Mouse (Mus musculus) liver, embryonic 14.5 days (tissue): ENCODE data around the gene Ttc17. TPM values are rescaled to one million over a fixed set of nuclear protein-coding genes. Genes with fewer than 3 reads are reported as not detected.

Experiments
- ATAC-seq: fragments of 200-750 bp; cut with Nextera tagmentation; 2 replicates; pipeline ENCODE4 v1.8.0; 2017; ENCODE audit warnings: moderate number of reproducible peaks, mild to moderate bottlenecking, moderate library complexity; ENCODE audit not compliant: insufficient read depth
- DNase-seq, 3 experiments: peaks; one replicate each; pipeline ENCODE4 v3.0.0-alpha.2; 2012 to 2013; ENCODE audit warnings: low read depth in 3 of 3, low spot score in 3 of 3
- H3K27ac ChIP-seq: fragments of 300-500 bp; sonication (generic); 2 replicates; pipeline ENCODE4 v1.5.1; 2014; ENCODE audit warnings: moderate library complexity, mild to moderate bottlenecking, control low read depth, inconsistent platforms
- H3K27me3 ChIP-seq: fragments of 300-500 bp; sonication (generic); 2 replicates; pipeline ENCODE4 v1.6.1; 2014; ENCODE audit warnings: mild to moderate bottlenecking, low read length, moderate library complexity; ENCODE audit not compliant: control insufficient read depth, insufficient read depth
- H3K36me3 ChIP-seq: fragments of 300-500 bp; sonication (generic); replicated peaks from 2 replicates; pipeline ENCODE4 v1.6.1; 2014; ENCODE audit warnings: low read depth; ENCODE audit not compliant: control insufficient read depth, insufficient read depth
- H3K4me1 ChIP-seq, 2 experiments: fragments of 200-500 bp in 1 of 2; fragments of 300-500 bp in 1 of 2; sonication (generic) in 1 of 2; replicated peaks; 2 replicates each; pipeline ENCODE4 v1.6.1; 2012 to 2014; ENCODE audit warnings: antibody characterized with exemption in 1 of 2, inconsistent platforms in 1 of 2, low read length in 1 of 2; ENCODE audit not compliant: control insufficient read depth in 2 of 2, insufficient read depth in 2 of 2
- H3K4me2 ChIP-seq: fragments of 300-500 bp; sonication (generic); 2 replicates; pipeline ENCODE4 v1.6.1; 2014; ENCODE audit warnings: low read depth, mild to moderate bottlenecking, control low read depth, moderate library complexity
- H3K4me3 ChIP-seq, 2 experiments: fragments of 200-500 bp in 1 of 2; fragments of 300-500 bp in 1 of 2; sonication (generic) in 1 of 2; 2 replicates each; pipeline ENCODE4 v1.5.1; 2012 to 2014; ENCODE audit warnings: low read depth in 2 of 2, low read length in 2 of 2, mild to moderate bottlenecking in 2 of 2, control low read depth in 1 of 2, inconsistent platforms in 1 of 2, moderate library complexity in 1 of 2; ENCODE audit not compliant: insufficient read depth in 1 of 2
- H3K9ac ChIP-seq: fragments of 300-500 bp; sonication (generic); replicated peaks from 2 replicates; pipeline ENCODE4 v1.6.1; 2014; ENCODE audit warnings: mild to moderate bottlenecking, control low read depth, moderate library complexity
- H3K9me3 ChIP-seq: fragments of 300-500 bp; sonication (generic); 2 replicates; pipeline ENCODE4 v1.6.1; 2016; ENCODE audit warnings: low read length, mixed read lengths; ENCODE audit not compliant: control insufficient read depth
- CTCF ChIP-seq: IDR thresholded peaks from 2 replicates; pipeline ENCODE4 v1.5.1; 2016; ENCODE audit warnings: antibody characterized with exemption, low read depth, control low read depth
- EP300 ChIP-seq: IDR thresholded peaks from 2 replicates; pipeline ENCODE4 v1.6.1; 2016; ENCODE audit warnings: antibody characterized with exemption, low read depth
- WGBS: fragments of 180-500 bp; shearing (Covaris S2); extraction: QIAGEN DNeasy Blood & Tissue Kit; methylation state at CpG from one replicate; pipeline ENCODE4 v1.1.7; 2014; ENCODE audit not compliant: insufficient replicate concordance; 5-methylcytosine and 5-hydroxymethylcytosine counted together
- polyA plus RNA-seq, 2 experiments: library from polyadenylated mRNA; depleted of rRNA in 1 of 2; stranded (reverse) in 1 of 2; unstranded in 1 of 2; fragments of >200 nt; fragmentation: Nextera tagmentation in 1 of 2; extraction: Ambion mirVana in 1 of 2; gene quantifications; 2 replicates each; pipeline versions ENCODE4 v1.2.1 to v1.2.3; 2012 to 2014

The Ttc17 gene
- polyA plus RNA-seq, 2 experiments = 3.6 to 5.1 TPM

GRCm38 (mm10) chr2:94432214-94432613 lies 25.7 kb upstream of the Ttc17 start:
- Histone ChIP-seq H3K9ac (no peak overlapping the region), H3K9me3 (no peaks in the 10 kb centered on the region), H3K27me3 (no peaks in the 10 kb centered on the region), H3K4me1 (peaks cover 25 to 32% of the 10 kb centered on the region in 2 experiments), H3K36me3 (peaks cover 13% of the 10 kb centered on the region), H3K27ac (no peak overlapping the region), H3K4me3 (no peak overlapping the region), H3K4me2 (peak overlapping the region; percentile 20; the same call in 1 of the 2 replicates)
- no peak for TF ChIP-seq EP300
- TF ChIP-seq CTCF = no peak
- ATAC-seq (no peak), DNase-seq (no peak)
- WGBS = 10% methylated on average over 2 of the region's 2 CpGs

DNA sequence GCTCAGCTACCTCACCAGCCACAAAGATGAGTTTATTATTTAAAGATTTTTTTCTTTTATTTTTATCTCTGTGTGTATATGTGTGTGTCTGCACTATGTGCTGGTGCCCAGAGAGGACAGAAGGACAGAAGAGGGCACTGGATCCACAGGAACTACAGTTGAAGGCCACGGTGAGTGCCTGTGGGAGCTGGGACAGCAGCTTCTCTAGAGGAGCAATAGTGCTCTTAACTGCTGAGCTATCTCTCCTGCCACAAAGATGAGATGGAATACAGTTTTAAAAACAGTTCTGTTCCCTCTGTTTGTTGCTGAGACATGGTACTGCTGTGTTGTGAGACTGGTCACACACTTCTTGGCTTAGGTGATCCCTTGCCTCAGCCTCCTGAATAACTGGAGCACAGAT lies 22.0 kb upstream of the Ttc17 start:
- Histone ChIP-seq H3K9ac (no peak overlapping the region), H3K27me3 (no peaks in the 10 kb centered on the region), H3K36me3 (peaks cover 31% of the 10 kb centered on the region), H3K4me3 (no peak overlapping the region), H3K27ac (no peak overlapping the region), H3K4me1 (peaks cover 12 to 15% of the 10 kb centered on the region in 2 experiments), H3K4me2 (no peak overlapping the region), H3K9me3 (no peaks in the 10 kb centered on the region)
- no peak for TF ChIP-seq EP300
- TF ChIP-seq CTCF = no peak
- no peak for ATAC-seq
- DNase-seq = no peak
- 82% methylated on average over 1 of the region's 1 CpGs for WGBS

DNA sequence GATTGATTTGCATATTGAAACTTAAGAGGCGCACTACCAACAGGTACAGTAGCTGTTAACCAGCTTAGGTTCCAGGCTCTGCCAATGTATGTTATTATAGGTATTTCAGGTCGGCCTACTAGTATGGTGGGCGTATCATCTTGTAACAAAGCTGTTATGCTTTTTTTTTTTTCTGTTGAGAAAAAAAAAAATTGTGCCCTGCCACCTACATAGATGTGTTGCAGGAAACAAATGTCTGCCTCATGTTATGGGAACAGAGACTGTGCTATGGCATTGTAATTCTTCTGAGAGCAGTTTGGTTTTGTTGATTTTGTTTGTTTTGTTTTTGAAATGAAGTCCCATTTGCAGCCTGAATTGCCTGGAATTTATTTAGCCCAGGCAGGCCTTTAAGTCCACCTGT lies 952 bp upstream of the Ttc17 start:
- H3K27me3 ChIP-seq = no peaks in the 10 kb centered on the region
- H3K4me3 ChIP-seq = peak overlapping the region; percentile 73 to 94
- DNase-seq (no peak), ATAC-seq (no peak)
- H3K9me3 ChIP-seq = no peaks in the 10 kb centered on the region
- peak overlapping the region; percentile 97 for H3K4me2 ChIP-seq
- WGBS = 11% methylated on average over 3 of the region's 3 CpGs
- peak overlapping the region; percentile 90 for H3K9ac ChIP-seq
- H3K27ac ChIP-seq = peak overlapping the region; percentile 65
- H3K4me1 ChIP-seq = peaks cover 2 to 18% of the 10 kb centered on the region in 2 experiments
- H3K36me3 ChIP-seq = peaks cover 15% of the 10 kb centered on the region
- TF ChIP-seq CTCF (no peak), EP300 (no peak)

- peaks cover 11% of the 10 kb centered on the region for H3K36me3 ChIP-seq
- H3K4me2 ChIP-seq = peak overlapping the region; percentile 97
- no peaks in the 10 kb centered on the region for H3K27me3 ChIP-seq
- no peak for TF ChIP-seq CTCF
- no peak for TF ChIP-seq EP300
- ATAC-seq (peak; percentile 22), DNase-seq (peak in 1 of 3 experiments; percentile 19)
- no peaks in the 10 kb centered on the region for H3K9me3 ChIP-seq
- H3K4me1 ChIP-seq = peaks cover 2 to 18% of the 10 kb centered on the region in 2 experiments
- WGBS = under 1% methylated on average over 13 of the region's 13 CpGs
- H3K27ac ChIP-seq = peak overlapping the region; percentile 65
- H3K9ac ChIP-seq = peak overlapping the region; percentile 90
- H3K4me3 ChIP-seq = peak overlapping the region; percentile 73 to 94
Observed at GRCm38 (mm10) chr2:94407021-94407420, 532 bp upstream of the Ttc17 start.

DNA sequence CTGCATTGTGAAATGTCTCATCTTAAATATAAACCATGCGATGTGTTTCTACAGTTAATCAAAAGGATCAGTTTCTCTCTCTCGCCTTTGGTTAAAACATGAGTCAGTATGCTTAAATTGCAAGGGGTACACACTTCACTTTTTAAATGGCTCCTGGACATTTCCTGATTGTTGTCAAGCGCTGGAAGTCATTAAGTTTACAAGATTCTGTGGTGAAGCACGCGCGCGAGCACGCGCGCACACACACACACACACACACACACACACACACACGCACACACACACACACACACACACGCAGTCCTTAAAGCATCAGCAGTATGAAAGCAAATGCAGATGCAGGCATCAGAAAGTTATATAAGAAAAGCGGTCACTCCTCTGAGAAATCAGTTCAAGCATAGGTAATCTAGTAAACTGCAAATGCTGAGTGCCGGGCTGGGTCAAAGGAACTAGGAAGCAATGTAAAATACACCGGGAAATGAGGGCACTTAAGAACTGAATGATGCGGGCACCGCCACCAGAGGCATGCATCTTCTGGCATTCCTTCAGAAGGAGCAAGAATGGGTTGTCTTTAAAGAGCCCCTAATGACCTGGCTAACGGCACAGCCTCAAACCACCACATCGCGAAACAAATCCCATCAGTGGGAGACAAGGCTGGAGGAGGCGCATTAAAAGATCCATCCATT lies 949 bp downstream of the Ttc17 start:
- peak overlapping the region; percentile 97 for H3K4me2 ChIP-seq
- H3K27me3 ChIP-seq = no peaks in the 10 kb centered on the region
- no peaks in the 10 kb centered on the region; the same call in none of the 2 replicates for H3K36me3 ChIP-seq
- 6% methylated on average over 21 of the region's 21 CpGs for WGBS
- H3K27ac ChIP-seq = no peak overlapping the region
- H3K9ac ChIP-seq = peak overlapping the region; percentile 90
- H3K4me1 ChIP-seq = peaks cover 2 to 18% of the 10 kb centered on the region in 2 experiments
- no peaks in the 10 kb centered on the region for H3K9me3 ChIP-seq
- TF ChIP-seq CTCF (0 out of 2 replicates have a peak, but pooled peaks have one; percentile 2), EP300 (no peak)
- H3K4me3 ChIP-seq = peak overlapping the region; percentile 73 to 94
- peak in 1 of 3 experiments; percentile 37 for DNase-seq
- no peak for ATAC-seq
